Mouse (Mus musculus) ovary, postnatal 10 days (tissue): ENCODE measurements around the gene Lgals3bp.

Source experiments
- DNase-seq: peaks from one replicate; pipeline ENCODE4 v3.0.0; 2022; ENCODE audit warnings: low spot score

Gene Lgals3bp

GRCm38 (mm10) chr11:118362971-118363518 lies 38.8 kb downstream of the Lgals3bp start:
- DNase-seq = no peak

GRCm38 (mm10) chr11:118362501-118362900 lies 39.4 kb downstream of the Lgals3bp start:
- no peak for DNase-seq

GRCm38 (mm10) chr11:118360907-118361341 lies 41.0 kb downstream of the Lgals3bp start:
- DNase-seq = no peak

- DNase-seq = no peak
Observed at GRCm38 (mm10) chr11:118360491-118360890, 41.4 kb downstream of the Lgals3bp start.

GRCm38 (mm10) chr11:118355640-118356039 lies 46.3 kb downstream of the Lgals3bp start, which contains the start of gene Timp2:
Gene Timp2, minus strand, starts transcription at chr11:118355740.
- DNase-seq = no peak

- peak; percentile 81 for DNase-seq
Observed at GRCm38 (mm10) chr11:118355205-118355604, 46.7 kb downstream of the Lgals3bp start.

- DNase-seq = no peak
Observed at GRCm38 (mm10) chr11:118354636-118355191, 47.2 kb downstream of the Lgals3bp start.

GRCm38 (mm10) chr11:118349494-118349893 lies 52.4 kb downstream of the Lgals3bp start:
- DNase-seq = no peak

- no peak for DNase-seq
Observed at GRCm38 (mm10) chr11:118348877-118349276, 53.0 kb downstream of the Lgals3bp start.

GRCm38 (mm10) chr11:118348419-118348818 lies 53.5 kb downstream of the Lgals3bp start:
- no peak for DNase-seq

- DNase-seq = no peak
Observed at GRCm38 (mm10) chr11:118347911-118348310, 54.0 kb downstream of the Lgals3bp start.

- no peak for DNase-seq
Observed at GRCm38 (mm10) chr11:118347391-118347790, 54.5 kb downstream of the Lgals3bp start.

- no peak for DNase-seq
Observed at GRCm38 (mm10) chr11:118346395-118347096, 55.3 kb downstream of the Lgals3bp start.

GRCm38 (mm10) chr11:118345693-118346092 lies 56.2 kb downstream of the Lgals3bp start:
- no peak for DNase-seq

- no peak for DNase-seq
Observed at GRCm38 (mm10) chr11:118343629-118344028, 58.3 kb downstream of the Lgals3bp start.
